ENCODE assay signal across 21 mouse cellular contexts in the genomic region with DNA sequence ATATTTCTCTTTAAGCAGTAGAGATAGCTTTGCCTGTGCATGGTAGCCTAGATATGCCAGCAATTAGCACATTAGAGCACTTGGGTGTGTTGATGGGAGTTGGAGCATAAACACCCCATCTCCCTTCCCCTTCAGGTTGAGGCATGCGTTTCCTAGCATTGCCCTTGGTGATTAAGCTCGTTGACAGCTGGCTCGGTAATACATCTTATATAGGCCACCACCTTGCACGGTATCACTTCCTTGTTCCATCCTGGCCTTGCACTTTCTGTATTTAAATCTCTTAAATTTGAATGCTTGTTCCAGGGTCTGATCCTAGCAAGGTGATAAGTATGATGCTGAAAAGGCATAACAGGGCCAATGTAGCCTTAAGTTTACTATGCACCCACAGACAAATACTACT.
"Had no signal": no experiment of that assay in that cellular context is flagged by ENCODE, and none has a peak within 500 bp of the region (broad histone marks: within the 10 kb centered on the region; RNA-seq: fewer than 3 reads in every experiment).

No protein-coding gene starts in this region.

- ATAC-seq: hindbrain, postnatal 0 days; intestine, embryonic 16.5 days; liver, embryonic 12.5 days had no signal

- H3K36me3 ChIP-seq: heart, embryonic 13.5 days; heart, embryonic 15.5 days; hindbrain, embryonic 13.5 days; hindbrain, embryonic 15.5 days; limb, embryonic 13.5 days; limb, embryonic 15.5 days; liver, embryonic 12.5 days had no signal

- H3K9me3 ChIP-seq: heart, embryonic 13.5 days; heart, embryonic 15.5 days; hindbrain, embryonic 13.5 days; hindbrain, embryonic 15.5 days; limb, embryonic 13.5 days; limb, embryonic 15.5 days; liver, embryonic 12.5 days had no signal

- DNase-seq: gastrocnemius, postnatal 14 days; gastrocnemius, postnatal 36 days; heart, adult 18-20 months; heart, postnatal 14 days; heart, postnatal 36 days; kidney, adult 11 months; kidney, adult 8-10 months; kidney, postnatal 10 days; kidney, postnatal 25 days; kidney, postnatal 4 days had no signal

- H3K27me3 ChIP-seq: heart, embryonic 13.5 days; heart, embryonic 15.5 days; hindbrain, embryonic 13.5 days; hindbrain, embryonic 15.5 days; limb, embryonic 13.5 days; limb, embryonic 15.5 days; liver, embryonic 12.5 days had no signal

- H3K4me1 ChIP-seq: heart, embryonic 13.5 days; heart, embryonic 15.5 days; hindbrain, embryonic 15.5 days; limb, embryonic 15.5 days; liver, embryonic 12.5 days had no signal

- H3K4me3 ChIP-seq: heart, embryonic 13.5 days; heart, embryonic 15.5 days; hindbrain, embryonic 13.5 days; hindbrain, embryonic 15.5 days; layer of hippocampus, adult 2 months; left cerebral cortex, adult 2 months; limb, embryonic 13.5 days; limb, embryonic 15.5 days; liver, embryonic 12.5 days had no signal
